Mouse (Mus musculus): ENCODE measurements at regions not wholly inside any gene's neighbourhood (a gene's known extent, or its start where the extent isn't known, plus 50 kb on each side); places are given as distances from the start of the nearest gene placed in this dataset.
A peak's percentile ranks its signal among the peaks of the same experiment; 100 is the strongest.
"Not testable (repeated sequence)": the region's sequence is repeated elsewhere in the genome, so short reads cannot be mapped to it uniquely, and the experiment has no call there.

DNA sequence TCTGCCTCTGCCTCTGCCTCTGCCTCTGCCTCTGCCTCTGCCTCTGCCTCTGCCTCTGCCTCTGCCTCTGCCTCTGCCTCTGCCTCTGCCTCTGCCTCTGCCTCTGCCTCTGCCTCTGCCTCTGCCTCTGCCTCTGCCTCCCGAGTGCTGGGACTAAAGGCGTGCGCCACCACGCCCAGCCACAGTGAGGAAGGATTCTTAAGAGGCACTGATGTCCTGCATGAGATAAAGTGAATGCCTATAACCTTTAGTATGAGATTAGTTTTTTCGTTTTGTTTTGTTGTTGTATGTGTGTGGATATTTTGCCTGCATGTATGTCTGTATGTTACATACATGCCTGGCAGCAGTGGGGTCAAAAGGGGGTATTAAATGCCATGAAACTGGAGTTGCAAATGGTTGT is 63.2 kb downstream of the Hlx start:
- intact Hi-C loops (cut with DNase I); DNase-seq: not testable (repeated sequence)

GRCm38 (mm10) chr1:184668428-184668827 is 64.0 kb downstream of the Hlx start:
- DNase-seq, result no peak
- intact Hi-C loops (cut with DNase I), result no loop called here

GRCm38 (mm10) chr1:184668022-184668421 is 64.4 kb downstream of the Hlx start:
- DNase-seq, result no peak
- intact Hi-C loops (cut with DNase I), result no loop called here

DNA sequence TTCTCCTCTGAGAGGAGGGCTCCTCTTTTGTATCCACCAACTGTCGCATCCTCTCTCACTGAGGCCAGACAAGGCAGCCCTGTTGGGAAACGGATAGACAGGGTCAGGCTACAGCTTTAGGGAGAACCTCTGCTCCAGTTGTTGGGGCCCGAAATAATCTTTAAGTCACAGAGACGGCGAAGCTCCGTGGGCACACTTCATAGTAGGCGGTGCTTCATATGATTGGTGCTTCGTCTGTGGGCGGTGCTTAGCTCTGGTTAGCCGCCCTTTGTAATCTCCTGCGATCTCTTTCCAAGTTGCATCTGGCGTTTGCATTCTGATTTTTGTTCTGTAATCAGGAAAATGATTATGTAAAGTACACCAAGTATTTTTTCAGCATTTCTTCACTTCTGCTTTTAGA is 67.2 kb downstream of the Hlx start:
- intact Hi-C loops (cut with DNase I), result no loop called here
- no peak for DNase-seq

- intact Hi-C loops (cut with DNase I), result no loop called here
Measured at GRCm38 (mm10) chr1:184664098-184664375, 68.4 kb downstream of the Hlx start.

GRCm38 (mm10) chr1:184663300-184664097 is 68.9 kb downstream of the Hlx start:
- intact Hi-C loops (cut with DNase I), result no loop called here
- DNase-seq, result no peak

More at GRCm38 (mm10) chr1:184664098-184664375, 68.4 kb downstream of the Hlx start:
- no peak for DNase-seq

GRCm38 (mm10) chr1:184650541-184651105 is 81.8 kb downstream of the Hlx start:
- DNase-seq, result no peak
- intact Hi-C loops (cut with DNase I), result no loop called here

DNA sequence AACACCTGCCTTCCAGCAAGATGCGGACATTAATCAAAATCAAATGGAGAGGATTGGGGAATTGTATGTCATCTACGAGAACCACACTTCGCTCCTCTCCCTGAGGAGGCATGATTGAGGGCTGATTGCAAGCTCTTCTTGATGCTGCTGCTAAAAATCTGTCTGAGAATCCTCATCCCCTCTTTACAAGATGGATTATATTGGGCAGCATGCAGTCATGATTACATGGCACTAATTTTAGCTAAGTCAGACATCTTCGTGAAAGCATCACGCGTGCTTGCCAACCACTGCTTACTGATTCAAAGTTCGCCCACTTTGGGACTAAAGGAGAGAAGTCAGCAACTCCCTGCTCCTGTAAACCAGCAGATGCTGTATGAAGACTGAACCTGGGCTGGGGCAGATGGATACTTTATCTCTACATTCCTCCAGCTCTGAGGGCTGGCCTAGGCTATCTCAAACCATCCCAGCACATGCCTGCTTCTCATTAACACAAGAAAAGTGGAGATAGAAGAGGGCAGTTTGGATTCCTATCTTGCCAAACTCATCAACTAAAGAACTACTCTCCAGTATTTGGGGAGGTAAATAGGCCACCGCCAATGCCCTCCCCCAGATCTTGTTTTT is 84.4 kb downstream of the Hlx start:
- intact Hi-C loops (cut with DNase I), result no loop called here
- no peak for DNase-seq

GRCm38 (mm10) chr1:184644767-184645598 is 87.4 kb downstream of the Hlx start:
- intact Hi-C loops (cut with DNase I), result no loop called here
- DNase-seq, result no peak

DNA sequence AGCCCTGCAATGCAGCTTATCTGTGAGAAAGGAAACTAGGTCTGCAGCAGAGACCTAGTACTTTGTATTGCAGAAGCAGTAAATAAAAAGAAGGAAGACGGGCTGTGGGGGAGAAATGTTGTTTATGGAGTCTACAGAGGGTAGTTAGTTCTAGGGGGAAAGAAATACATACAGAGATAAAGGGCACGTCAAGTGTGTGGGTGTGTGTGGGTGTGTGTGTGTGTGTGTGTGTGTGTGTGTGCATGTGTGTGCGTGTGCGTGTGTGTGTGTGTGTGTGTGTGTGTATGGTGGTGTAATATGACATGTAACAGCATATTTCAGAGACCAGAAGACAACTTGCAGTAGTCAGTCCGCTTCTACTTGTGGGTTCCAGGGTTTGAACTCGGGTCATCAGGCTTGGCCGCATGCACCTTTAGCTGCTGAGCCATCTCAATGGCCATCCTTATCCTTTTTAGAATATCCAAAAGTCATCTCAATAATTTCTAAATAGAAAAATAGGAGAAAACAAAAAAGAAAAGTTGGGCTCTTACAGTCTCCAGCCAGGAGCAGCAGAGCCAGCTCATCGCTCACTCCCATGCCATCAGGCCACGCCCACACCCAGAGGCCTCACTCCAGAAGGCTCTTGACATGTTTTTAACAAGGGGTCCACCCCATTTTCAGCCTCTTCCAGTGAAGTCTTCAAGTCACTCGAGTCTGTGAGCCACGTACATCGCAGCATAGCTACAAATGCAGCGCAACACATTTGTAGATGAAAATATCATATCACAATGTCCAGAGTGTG is 101.5 kb downstream of the Hlx start:
- no peak for DNase-seq
- intact Hi-C loops (cut with DNase I), result no loop called here

DNA sequence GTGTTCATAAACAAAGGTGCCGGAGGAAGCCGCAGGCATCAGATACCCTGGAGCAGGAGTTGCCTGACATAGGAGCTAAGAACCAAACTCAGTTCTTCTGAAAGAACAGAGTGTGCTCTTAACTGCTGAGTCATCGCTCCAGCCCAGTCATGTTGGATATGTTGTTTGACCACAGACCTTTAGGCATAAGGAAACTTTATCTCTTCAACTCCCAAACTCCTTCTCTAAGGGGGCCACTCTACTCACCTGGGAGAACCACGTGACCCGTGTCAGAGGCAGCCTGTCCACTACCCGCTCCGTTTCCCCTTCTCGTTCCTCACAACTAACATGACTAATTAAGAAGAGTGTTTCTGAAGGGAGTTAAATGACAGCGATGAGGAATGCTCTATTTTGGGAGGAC is 103.2 kb downstream of the Hlx start:
- intact Hi-C loops (cut with DNase I), result no loop called here
- no peak for DNase-seq

- intact Hi-C loops (cut with DNase I), result no loop called here
- DNase-seq, result no peak
Measured at GRCm38 (mm10) chr1:184628566-184629168, 103.8 kb downstream of the Hlx start.

GRCm38 (mm10) chr1:184622462-184622861 is 110.0 kb downstream of the Hlx start:
- intact Hi-C loops (cut with DNase I), result no loop called here
- no peak for DNase-seq

DNA sequence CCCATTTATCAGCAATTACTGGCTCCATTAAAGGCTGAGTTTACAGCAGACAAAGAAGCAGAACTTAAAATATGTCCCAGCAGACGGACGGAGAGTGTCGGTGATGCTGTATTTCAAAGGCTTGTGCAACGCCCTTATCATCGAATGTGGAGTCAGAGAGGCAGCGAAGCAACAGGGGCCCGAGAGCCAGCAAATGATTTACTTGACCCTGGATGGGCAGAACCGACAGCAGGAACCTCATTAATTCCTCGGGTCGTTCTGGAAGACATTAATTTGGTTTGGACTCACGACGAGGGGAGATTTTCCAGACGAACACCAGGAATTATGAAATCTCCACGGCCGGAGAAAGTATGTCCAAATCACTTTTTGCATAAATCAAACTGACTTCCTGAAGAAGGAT is 110.5 kb downstream of the Hlx start:
- intact Hi-C loops (cut with DNase I), result no loop called here

GRCm38 (mm10) chr1:184617853-184618454 is 114.5 kb downstream of the Hlx start:
- intact Hi-C loops (cut with DNase I), result no loop called here
- DNase-seq, result no peak

More for the DNA sequence above, 110.5 kb downstream of the Hlx start:
- no peak for DNase-seq

- intact Hi-C loops (cut with DNase I), result no loop called here
- DNase-seq, result no peak
Measured at GRCm38 (mm10) chr1:184615991-184616390, 116.4 kb downstream of the Hlx start.

DNA sequence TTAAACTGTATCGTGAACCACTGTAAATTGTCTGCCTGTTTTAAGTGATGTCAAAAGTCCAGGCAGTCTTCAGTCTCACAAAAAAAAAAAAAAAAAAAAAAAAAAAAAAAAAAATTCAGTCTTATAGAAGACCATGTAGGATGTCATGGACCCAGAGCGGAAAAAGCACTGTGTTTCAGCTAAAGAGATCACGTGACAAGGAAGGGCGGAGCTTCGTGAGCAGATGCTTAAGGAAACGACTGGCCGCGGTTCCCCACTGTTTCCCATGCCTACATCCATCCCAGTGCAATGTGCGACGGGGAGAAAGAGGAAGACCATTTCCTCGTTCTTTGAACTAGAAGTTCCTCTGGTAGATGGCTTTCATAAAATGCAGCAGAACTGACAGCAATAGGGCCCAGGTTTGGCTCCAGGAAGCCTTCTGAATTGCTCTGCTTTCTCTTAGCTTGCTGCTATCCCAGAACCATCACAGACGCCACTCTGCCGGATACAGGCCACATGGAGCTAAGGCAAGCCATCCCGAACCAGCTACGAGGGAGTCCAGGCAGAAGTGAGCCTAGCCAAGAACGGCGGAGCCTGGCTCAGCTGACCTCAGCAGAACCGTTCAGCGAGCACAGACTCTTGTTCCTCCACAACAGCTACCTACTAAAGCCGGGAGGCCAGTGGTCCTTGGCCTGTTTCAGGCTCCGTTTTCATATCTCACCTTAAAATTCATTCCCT is 117.6 kb downstream of the Hlx start:
- intact Hi-C loops (cut with DNase I), result no loop called here
- peak in 1 of 2 experiments; percentile 17 for DNase-seq

GRCm38 (mm10) chr1:184612880-184613279 is 119.5 kb downstream of the Hlx start:
- DNase-seq, result no peak
- intact Hi-C loops (cut with DNase I), result no loop called here

- no peak for DNase-seq
- intact Hi-C loops (cut with DNase I), result no loop called here
Measured at GRCm38 (mm10) chr1:184608938-184609337, 123.5 kb downstream of the Hlx start.

Data from gastrocnemius, postnatal 36 days (tissue).